Mouse (Mus musculus): ENCODE data around the gene Adap1.

Adap1 gene

DNA sequence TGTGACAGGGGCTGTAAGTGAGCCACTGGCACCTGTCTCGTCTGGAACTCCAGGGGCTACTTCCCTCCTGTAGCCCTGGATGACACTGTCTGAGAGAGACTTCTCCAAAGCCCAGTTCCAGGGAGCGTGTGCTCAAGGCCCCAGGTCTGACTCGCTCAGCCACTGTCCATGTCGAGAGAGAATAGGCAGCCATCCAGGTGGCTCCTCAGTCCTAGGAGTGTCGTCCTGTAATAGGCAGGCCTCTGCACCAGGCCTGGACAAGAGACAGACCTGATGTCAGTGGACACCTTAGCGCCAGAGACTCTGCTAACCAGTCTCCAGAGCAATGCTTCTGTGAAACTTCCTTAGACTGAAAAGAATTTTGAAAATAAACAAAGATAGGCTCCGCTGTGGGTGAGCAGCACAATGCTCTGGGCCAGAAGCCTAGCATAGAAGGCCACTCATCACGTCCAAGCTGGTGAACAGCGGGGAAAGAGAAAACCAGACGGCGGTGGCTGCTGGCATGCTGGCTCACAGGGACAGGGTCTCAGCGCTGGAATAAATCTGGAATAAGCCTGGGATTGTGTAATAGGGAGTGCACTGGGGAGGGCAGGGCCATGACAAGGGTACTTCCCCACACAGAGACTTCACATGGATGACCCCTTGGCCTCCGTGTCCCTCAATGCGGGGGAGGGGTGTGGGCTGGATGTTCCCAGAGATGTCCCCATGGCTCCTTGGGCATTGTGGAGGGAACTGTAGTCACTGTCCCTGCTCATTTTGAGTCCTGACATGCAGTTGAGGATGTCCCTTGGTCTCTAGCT lies 39.1 kb downstream of the Adap1 start:
- no peak for DNase-seq (ENCODE audit: low read depth, low spot score)

DNA sequence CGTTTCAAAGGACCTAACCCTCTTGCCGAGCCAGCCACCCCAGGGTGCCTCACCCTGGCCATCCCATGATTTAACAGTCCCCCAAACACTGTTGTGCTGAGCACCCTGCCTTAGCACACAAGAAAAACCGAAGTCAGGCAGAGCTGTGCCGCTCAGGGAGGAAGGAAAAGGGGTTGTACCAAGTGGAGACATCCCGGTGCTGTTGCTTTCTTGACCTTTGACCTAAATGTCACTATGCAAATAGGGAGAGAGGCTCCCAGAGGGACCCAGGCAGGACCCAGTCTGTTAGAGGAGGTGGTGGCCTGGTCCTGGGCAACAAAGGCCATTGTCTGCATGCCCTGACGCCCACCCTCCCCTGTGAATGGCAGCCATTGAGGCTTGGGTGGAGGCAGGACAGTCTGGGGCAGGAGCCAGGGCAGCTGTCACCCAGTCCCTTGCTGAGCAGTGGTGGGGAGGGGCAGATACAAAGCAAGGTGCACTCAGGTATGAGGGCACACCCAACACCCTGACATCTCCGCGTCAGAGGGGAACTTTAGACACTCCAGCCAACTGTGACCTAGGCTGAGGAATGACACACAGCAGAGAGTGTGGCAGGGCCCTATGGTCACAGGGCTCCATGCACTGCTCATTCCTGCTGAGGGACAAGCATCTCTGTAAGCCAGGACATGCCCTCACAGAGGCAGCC lies 39.9 kb downstream of the Adap1 start:
- peak; percentile 45 for DNase-seq (ENCODE audit: low read depth, low spot score)

DNA sequence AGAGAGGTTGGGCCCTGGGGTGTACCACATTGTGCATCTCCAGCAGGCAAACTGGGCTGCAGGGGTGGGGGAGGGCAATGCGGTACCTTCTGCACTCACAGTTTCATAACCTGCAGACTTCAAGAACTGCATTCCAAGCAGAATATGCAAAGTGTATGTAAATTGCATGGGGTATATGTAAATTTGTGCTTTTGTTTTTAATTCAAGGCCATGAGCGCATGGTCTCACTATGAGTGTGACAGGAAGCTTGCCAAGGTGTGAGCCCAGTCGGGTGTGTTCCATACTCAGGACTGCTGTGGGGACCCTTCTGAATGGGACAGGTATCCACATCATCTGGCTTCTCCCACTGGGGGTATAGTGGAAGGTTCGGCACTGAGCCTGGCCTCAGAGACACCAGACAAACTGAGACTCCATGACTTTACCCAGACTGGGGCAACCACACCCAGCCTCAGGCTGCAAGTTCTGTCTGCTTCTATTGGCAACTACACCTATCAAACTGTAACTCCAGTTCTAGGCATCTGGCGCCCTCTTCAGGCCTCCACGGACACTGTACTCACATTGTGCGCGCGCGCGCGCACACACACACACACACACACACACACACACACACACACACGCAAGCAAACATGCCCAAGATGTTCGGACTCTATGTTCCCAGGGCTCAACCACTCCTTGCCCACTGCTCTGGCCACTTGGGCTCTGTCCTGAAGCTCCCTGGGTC lies 41.8 kb downstream of the Adap1 start:
- DNase-seq (ENCODE audit: low read depth, low spot score) = peak; percentile 81

GRCm38 (mm10) chr5:139282191-139282590 lies 43.2 kb downstream of the Adap1 start:
- peak; percentile 85 for DNase-seq (ENCODE audit: low read depth, low spot score)

DNA sequence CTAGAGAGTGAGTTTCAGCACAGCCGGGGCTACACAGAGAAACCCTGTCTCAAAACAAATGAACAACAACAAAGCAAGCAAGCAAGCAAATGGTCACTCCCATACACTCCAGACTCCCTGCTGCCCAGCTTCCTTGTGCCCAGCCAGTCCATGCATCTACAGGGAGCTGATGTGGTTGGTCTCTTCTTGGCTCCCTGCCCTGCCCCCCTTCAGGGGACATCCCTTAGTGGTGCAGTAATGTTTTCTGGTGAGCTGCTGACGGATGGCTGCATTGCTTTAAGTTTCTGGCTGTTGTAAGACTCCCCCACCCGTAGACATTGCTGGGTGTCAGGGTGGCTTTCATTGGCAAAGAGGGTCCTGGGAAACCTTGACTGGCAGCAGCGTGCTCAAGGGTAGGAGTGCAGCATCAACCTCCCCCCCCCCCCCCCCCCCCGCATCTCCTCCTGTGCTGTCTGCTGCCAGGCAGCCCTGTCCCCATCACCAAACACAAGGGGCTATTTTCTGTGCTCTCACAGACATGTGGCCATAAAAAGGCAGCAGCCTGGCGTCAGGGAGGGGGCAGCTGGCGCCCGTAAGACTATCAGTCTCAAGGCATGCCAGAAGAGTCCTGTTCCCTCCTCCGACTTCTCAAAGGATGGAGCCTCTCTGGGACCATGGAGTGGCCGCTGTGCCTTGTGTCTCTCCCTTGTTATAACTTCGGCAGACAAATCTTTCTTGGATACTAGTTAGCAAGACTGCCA lies 43.9 kb downstream of the Adap1 start:
- DNase-seq (ENCODE audit: low read depth, low spot score) = no peak

- DNase-seq (ENCODE audit: low read depth, low spot score) = no peak
Measured at GRCm38 (mm10) chr5:139277287-139277686, 48.1 kb downstream of the Adap1 start.

GRCm38 (mm10) chr5:139271994-139272554 lies 53.3 kb downstream of the Adap1 start:
- DNase-seq (ENCODE audit: low read depth, low spot score) = no peak

DNA sequence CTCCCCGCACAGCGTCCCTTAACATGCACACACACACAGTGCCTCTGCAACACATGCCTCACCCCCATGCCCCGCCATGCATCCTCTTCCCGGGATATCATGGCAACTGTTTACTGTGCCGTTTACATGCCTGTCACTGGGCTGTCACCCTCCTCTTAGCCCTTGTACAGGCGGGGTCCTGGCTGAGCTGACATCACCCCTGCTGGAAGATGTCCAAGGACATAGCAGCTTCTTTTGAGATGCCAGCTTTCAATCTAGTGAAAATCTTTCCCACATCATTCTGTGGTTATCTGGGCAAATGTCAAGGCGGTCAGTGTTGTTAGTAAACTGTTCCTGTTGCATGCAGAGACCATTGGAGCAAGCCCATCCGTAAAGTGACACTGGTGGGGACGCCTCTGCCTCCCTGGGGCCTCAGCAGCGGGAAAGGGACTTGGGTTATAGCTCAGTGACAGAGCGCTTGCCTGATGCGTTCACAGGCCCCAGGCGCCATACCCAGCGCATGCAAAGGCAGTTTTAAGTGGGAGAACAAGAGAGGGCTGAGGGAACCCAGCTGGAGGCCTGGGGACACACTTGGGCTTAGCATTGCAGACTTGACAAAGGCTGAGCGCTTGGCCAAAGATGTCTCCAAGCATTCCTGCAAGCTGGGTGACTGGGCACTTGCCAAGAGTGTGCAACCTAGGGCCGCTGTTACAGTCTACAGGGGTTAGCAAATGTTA lies 54.5 kb downstream of the Adap1 start:
- DNase-seq (ENCODE audit: low read depth, low spot score) = peak; percentile 25

GRCm38 (mm10) chr5:139267661-139268060 lies 57.8 kb downstream of the Adap1 start:
- no peak for DNase-seq (ENCODE audit: low read depth, low spot score)

DNA sequence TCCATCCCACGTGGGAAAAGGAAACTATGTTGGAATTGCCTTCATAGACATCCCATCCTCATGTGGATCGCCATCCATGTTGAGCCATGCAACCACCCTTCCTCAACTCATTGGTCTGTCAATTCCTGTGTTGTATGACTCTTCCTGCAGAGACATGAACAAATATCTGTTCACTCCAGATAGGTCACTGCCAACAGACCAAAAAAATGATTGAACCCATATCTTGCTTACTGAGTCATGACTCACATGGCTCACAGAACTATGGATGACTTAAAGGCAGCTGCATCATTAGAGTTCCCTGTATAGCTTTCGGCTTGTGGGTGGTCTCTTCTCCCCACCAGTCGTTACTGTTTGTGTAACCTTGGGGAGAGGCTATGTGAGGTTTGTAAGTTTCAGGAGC lies 64.0 kb downstream of the Adap1 start:
- no peak for DNase-seq (ENCODE audit: low read depth, low spot score)

- no peak for DNase-seq (ENCODE audit: low read depth, low spot score)
Measured at GRCm38 (mm10) chr5:139259853-139260252, 65.6 kb downstream of the Adap1 start.

GRCm38 (mm10) chr5:139258371-139259035 lies 66.9 kb downstream of the Adap1 start:
- DNase-seq (ENCODE audit: low read depth, low spot score) = peak; percentile 80

DNA sequence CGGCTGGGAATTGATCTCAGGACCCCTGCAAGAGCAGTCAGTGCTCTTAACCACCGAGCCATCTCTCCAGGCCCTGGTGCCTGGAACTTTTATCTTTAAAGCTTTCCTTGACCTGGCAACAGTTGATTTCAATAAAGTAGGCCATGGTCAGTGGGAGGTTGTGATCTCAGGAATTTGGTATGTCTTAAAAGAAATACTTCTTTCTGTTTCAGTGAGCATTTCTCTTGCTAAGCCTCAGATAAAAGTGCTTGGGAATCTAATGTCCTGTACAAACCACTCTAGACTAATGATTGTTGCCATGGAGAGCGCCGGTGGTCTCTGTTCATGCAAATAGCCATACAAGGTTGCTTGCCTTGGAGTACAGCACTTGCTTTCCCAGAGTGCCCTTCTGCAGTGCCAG lies 67.6 kb downstream of the Adap1 start:
- peak; percentile 35 for DNase-seq (ENCODE audit: low read depth, low spot score)

- DNase-seq (ENCODE audit: low read depth, low spot score) = no peak
Measured at GRCm38 (mm10) chr5:139257265-139257664, 68.2 kb downstream of the Adap1 start.

GRCm38 (mm10) chr5:139256211-139256765 lies 69.1 kb downstream of the Adap1 start:
- no peak for DNase-seq (ENCODE audit: low read depth, low spot score)

GRCm38 (mm10) chr5:139255777-139256176 lies 69.6 kb downstream of the Adap1 start:
- no peak for DNase-seq (ENCODE audit: low read depth, low spot score)

DNA sequence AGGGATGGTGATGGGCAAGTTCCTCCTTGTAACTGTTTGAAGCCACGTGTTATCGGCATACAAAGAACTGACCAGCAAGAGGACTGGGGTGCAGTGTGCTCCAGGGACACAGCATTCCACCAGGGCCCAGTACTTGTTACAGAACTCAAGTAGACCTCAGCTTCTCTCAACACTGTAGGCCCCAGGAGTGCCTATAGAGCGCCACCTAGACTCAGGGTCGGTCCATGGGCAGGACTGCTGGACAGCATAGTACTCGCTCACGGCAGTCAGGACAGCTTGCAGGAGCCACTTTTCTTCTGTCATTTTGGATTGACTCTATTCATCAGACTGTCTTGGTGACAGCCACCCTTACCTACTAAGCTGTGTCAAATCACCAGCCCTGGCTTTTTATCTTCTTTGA lies 70.5 kb downstream of the Adap1 start:
- DNase-seq (ENCODE audit: low read depth, low spot score) = no peak

- DNase-seq (ENCODE audit: low read depth, low spot score) = peak; percentile 41
Measured at GRCm38 (mm10) chr5:139253301-139253741, 72.1 kb downstream of the Adap1 start.

DNA sequence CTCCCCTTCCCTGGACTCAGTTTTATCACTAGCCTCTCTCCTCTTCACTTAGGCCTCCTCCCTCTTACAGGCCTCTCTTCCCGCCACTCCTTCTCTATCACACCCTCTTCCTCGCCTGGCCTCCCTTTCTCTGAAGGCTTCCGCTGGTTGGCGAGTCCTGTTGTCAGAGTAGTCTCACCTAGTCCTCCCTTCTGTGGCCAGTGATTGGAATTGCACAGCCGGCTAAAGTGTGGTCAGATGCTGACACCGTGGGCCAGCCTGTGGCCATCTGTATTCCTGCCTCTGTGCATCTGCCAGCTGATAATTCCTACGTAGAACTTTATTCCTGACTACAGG lies 72.5 kb downstream of the Adap1 start:
- DNase-seq (ENCODE audit: low read depth, low spot score) = no peak
